Mouse (Mus musculus): Measurements from ENCODE around the gene Nabp2.
A peak's percentile ranks its signal among the peaks of the same experiment; 100 is the strongest.

Nabp2 gene

GRCm38 (mm10) chr10:128411211-128412054, at the start of gene Nabp2, which contains the start of gene Rnf41:
Gene Nabp2 (minus strand): TSS chr10:128411492.
Gene Rnf41 (plus strand): TSS chr10:128411657.
- DNase-seq = peak; percentile 96

- DNase-seq = no peak
These were observed 49.0 kb upstream of the Nabp2 start for GRCm38 (mm10) chr10:128460270-128460630.

- peak; percentile 32 to 48 for DNase-seq
These were observed 48.3 kb upstream of the Nabp2 start for GRCm38 (mm10) chr10:128459409-128460269.

- DNase-seq = peak; percentile 79 to 83
These were observed 47.6 kb upstream of the Nabp2 start, which contains the start of gene Smarcc2 for GRCm38 (mm10) chr10:128458719-128459408. Gene Smarcc2 (plus strand): TSS chr10:128459248.

- DNase-seq = peak; percentile 61 to 75
These were observed 47.0 kb upstream of the Nabp2 start for GRCm38 (mm10) chr10:128458348-128458718.

GRCm38 (mm10) chr10:128457676-128458075, 46.4 kb upstream of the Nabp2 start:
- DNase-seq = no peak

- DNase-seq = peak in 1 of 2 experiments; percentile 59
These were observed 44.0 kb upstream of the Nabp2 start for GRCm38 (mm10) chr10:128455280-128455679.

GRCm38 (mm10) chr10:128454471-128454870, 43.2 kb upstream of the Nabp2 start:
- DNase-seq = no peak

- DNase-seq = no peak
These were observed 39.7 kb upstream of the Nabp2 start for GRCm38 (mm10) chr10:128451014-128451413.

- no peak for DNase-seq
These were observed 34.1 kb upstream of the Nabp2 start for GRCm38 (mm10) chr10:128445407-128445806.

- no peak for DNase-seq
These were observed 33.1 kb upstream of the Nabp2 start for GRCm38 (mm10) chr10:128444354-128444753.

GRCm38 (mm10) chr10:128442718-128443117, 31.4 kb upstream of the Nabp2 start:
- DNase-seq = no peak

- no peak for DNase-seq
These were observed 30.2 kb upstream of the Nabp2 start for GRCm38 (mm10) chr10:128441324-128442119.

- DNase-seq = no peak
These were observed 29.1 kb upstream of the Nabp2 start for GRCm38 (mm10) chr10:128440407-128440806.

GRCm38 (mm10) chr10:128438675-128439279, 27.5 kb upstream of the Nabp2 start:
- DNase-seq = peak; percentile 61 to 70

- no peak for DNase-seq
These were observed 25.1 kb upstream of the Nabp2 start for GRCm38 (mm10) chr10:128436376-128436775.

- no peak for DNase-seq
These were observed 24.6 kb upstream of the Nabp2 start for GRCm38 (mm10) chr10:128435873-128436272.

- peak; percentile 39 to 49 for DNase-seq
These were observed 24.0 kb upstream of the Nabp2 start for GRCm38 (mm10) chr10:128435186-128435823.

GRCm38 (mm10) chr10:128434681-128435080, 23.4 kb upstream of the Nabp2 start:
- peak; percentile 45 to 50 for DNase-seq

GRCm38 (mm10) chr10:128433417-128433816, 22.1 kb upstream of the Nabp2 start:
- DNase-seq = no peak

- DNase-seq = no peak
These were observed 18.2 kb upstream of the Nabp2 start for GRCm38 (mm10) chr10:128429454-128429853.
